Mouse (Mus musculus): ENCODE data around the gene Gtdc1. TPM values are rescaled to one million over a fixed set of nuclear protein-coding genes. Genes with fewer than 3 reads are reported as not detected.
"Not testable (repeated sequence)": the region's sequence is repeated elsewhere in the genome, so short reads cannot be mapped to it uniquely, and the experiment has no call there.

Gene Gtdc1
- polyA plus RNA-seq, 1 experiment from 2014 or later = 13.7 TPM

DNA sequence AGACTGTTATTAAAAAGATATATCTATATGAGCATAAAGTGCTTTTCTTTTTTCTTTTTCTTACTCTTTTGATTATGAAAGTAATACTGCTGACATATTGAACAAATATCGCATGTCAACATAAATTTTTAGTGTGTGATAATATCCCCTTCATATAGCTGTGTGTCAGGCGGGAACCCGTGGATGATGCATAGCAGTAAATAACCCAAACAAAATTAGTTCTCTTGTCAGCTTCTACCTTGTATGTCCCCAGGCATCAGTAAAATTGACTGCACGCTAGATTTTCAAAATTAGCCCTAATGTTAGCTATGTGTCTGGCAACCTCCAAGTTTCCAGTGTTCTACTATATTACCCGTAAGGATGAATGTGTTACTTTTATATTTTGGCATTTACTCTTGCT, 294.4 kb downstream of the Gtdc1 start:
- Histone ChIP-seq H3K9ac (replicated peaks) (no peak overlapping the region), H3K4me1 (peaks cover 15% of the 10 kb centered on the region; the same call in 1 of the 2 replicates), H3K4me3 (no peak overlapping the region), H3K4me2 (replicated peaks) (peak overlapping the region; percentile 23; the same call in 1 of the 2 replicates), H3K9me3 (no peaks in the 10 kb centered on the region), H3K27ac (replicated peaks) (no peak overlapping the region), H3K36me3 (no peaks in the 10 kb centered on the region), H3K27me3 (no peaks in the 10 kb centered on the region)
- 80% methylated on average over 5 of the region's 5 CpGs for WGBS
- ATAC-seq (ENCODE audit: low FRiP score, low read depth) = 0 out of 2 replicates have a peak, but pooled peaks have one; percentile 7

DNA sequence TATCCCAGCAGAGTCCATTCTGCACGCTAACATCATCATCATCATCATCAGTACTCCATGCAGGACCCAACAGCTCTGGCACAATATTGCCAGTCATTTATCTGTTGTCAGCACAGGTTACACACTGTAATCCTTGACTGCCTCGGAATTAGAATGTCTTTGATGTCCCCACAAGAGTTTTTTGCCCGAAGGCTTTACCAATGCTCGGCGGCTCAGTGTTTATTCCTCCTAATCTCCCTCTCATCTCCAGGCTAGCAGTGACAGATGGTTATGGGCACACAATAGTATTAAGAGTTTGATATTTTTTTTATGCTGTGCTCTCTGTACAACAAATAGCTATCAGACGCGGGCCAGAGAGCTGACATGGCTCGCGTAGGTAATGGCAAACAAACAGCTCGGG, 294.9 kb downstream of the Gtdc1 start:
- Histone ChIP-seq H3K4me3 (no peak overlapping the region), H3K9ac (replicated peaks) (no peak overlapping the region), H3K36me3 (no peaks in the 10 kb centered on the region), H3K27me3 (no peaks in the 10 kb centered on the region), H3K27ac (replicated peaks) (0 out of 2 replicates have a peak overlapping the region, but pooled peaks have one; percentile 30), H3K9me3 (no peaks in the 10 kb centered on the region), H3K4me2 (replicated peaks) (peak overlapping the region; percentile 23), H3K4me1 (peaks cover 15% of the 10 kb centered on the region; the same call in 1 of the 2 replicates)
- peak; percentile 83 for ATAC-seq (ENCODE audit: low FRiP score, low read depth)
- 25% methylated on average over 10 of the region's 10 CpGs for WGBS

DNA sequence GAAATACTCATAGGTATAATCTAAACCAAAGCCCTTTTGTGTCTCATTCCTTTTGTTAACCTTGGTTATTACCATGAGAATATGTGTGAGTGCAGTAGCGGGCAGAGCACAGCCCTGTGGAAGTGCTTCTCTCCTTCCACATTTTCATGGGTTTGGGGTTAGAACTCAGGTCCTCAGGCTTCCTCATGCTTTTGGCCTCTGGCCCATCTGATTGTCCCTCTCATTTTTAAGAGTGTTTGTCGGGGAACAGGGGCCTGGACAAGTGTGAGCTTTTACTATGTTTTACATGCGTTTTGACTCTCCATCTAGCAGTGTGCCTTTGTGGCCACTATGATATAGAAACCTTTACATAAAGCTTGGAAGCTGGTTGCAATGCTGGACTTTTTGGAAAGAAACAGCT, 296.4 kb downstream of the Gtdc1 start:
- 74% methylated on average over 3 of the region's 3 CpGs for WGBS
- ATAC-seq (ENCODE audit: low FRiP score, low read depth) = no peak

DNA sequence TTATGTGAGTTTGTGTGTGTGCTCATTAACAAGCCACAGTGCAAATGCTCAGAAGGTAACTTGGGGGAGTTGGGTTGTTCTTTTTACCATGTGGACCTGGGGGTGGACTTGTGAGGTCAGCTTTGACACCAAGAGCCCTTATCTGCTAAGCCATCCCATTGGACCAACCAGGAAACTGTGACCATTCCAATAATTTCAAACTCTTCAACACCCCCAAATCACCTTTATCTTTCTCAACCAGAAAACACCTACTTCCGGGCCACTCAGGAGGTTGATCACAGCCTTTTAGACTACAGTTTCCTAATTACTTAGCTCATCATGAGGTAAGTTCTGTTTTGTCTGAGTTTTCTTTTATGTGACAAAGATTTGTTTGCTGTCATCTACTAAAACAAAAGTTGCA, 298.7 kb downstream of the Gtdc1 start:
- Histone ChIP-seq H3K4me1 (peaks cover 20% of the 10 kb centered on the region), H3K4me3 (no peak overlapping the region), H3K36me3 (no peaks in the 10 kb centered on the region), H3K9me3 (no peaks in the 10 kb centered on the region), H3K9ac (replicated peaks) (no peak overlapping the region), H3K27ac (replicated peaks) (no peak overlapping the region), H3K4me2 (replicated peaks) (no peak overlapping the region), H3K27me3 (no peaks in the 10 kb centered on the region)
- no peak for ATAC-seq (ENCODE audit: low FRiP score, low read depth)
- 90% methylated on average over 1 of the region's 1 CpGs for WGBS

More for the DNA sequence above, 296.4 kb downstream of the Gtdc1 start:
- Histone ChIP-seq H3K4me3 (no peak overlapping the region), H3K4me2 (replicated peaks) (no peak overlapping the region), H3K4me1 (peaks cover 15% of the 10 kb centered on the region; the same call in 1 of the 2 replicates), H3K27ac (replicated peaks) (no peak overlapping the region), H3K9me3 (no peaks in the 10 kb centered on the region), H3K27me3 (no peaks in the 10 kb centered on the region), H3K36me3 (no peaks in the 10 kb centered on the region), H3K9ac (replicated peaks) (no peak overlapping the region)

DNA sequence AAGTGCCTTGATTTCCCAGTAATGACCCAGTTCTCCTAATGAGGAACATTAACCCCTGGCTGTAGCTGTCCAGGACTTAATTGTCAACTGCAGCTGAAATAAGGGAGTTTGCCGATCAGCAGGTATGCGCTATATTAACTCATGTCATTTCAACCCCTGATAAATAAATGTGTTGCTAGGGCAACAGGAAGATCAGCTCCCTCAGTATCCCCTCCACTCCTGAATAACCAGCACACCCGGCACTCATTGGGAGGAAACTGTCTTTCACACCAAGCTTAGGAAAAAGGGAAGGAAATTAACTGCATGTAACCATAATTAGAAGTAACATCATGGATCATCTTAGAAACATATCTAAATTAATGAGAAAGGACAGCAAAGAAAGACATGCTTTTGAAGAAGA, 302.3 kb downstream of the Gtdc1 start:
- Histone ChIP-seq H3K27me3 (no peaks in the 10 kb centered on the region), H3K4me1 (peaks cover 5% of the 10 kb centered on the region; the same call in 1 of the 2 replicates), H3K4me3 (no peak overlapping the region), H3K27ac (replicated peaks) (no peak overlapping the region), H3K9me3 (no peaks in the 10 kb centered on the region), H3K4me2 (replicated peaks) (no peak overlapping the region), H3K9ac (replicated peaks) (no peak overlapping the region), H3K36me3 (no peaks in the 10 kb centered on the region)
- no peak for ATAC-seq (ENCODE audit: low FRiP score, low read depth)
- 67% methylated on average over 3 of the region's 3 CpGs for WGBS

DNA sequence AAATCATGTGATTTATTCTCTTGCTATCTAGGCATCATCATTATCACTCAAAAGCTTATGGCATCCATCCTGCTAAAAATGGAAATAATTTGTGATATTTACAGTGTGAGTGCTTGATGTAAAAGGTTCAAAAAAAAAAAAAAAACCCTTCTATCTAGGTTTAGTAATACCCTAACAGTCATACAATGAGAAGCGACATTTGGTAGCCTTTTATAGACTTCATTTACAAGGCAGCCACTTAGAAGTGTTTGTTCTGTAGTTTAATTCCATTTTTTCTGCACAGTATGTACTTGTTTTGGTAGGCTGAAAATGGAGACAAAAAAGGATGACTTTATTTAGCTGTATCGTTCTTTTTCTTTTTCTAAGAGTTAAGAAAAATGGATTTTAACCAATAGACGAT, 305.0 kb downstream of the Gtdc1 start:
- no peak overlapping the region for H3K4me2 ChIP-seq (replicated peaks)
- no peak overlapping the region for H3K9ac ChIP-seq (replicated peaks)
- H3K4me1 ChIP-seq = peaks cover 5% of the 10 kb centered on the region; the same call in 1 of the 2 replicates
- H3K27me3 ChIP-seq = no peaks in the 10 kb centered on the region
- no peak overlapping the region for H3K4me3 ChIP-seq
- H3K27ac ChIP-seq (replicated peaks) = no peak overlapping the region
- 93% methylated on average over 3 of the region's 3 CpGs for WGBS
- H3K36me3 ChIP-seq = no peaks in the 10 kb centered on the region
- no peaks in the 10 kb centered on the region for H3K9me3 ChIP-seq
- no peak for ATAC-seq (ENCODE audit: low FRiP score, low read depth)

DNA sequence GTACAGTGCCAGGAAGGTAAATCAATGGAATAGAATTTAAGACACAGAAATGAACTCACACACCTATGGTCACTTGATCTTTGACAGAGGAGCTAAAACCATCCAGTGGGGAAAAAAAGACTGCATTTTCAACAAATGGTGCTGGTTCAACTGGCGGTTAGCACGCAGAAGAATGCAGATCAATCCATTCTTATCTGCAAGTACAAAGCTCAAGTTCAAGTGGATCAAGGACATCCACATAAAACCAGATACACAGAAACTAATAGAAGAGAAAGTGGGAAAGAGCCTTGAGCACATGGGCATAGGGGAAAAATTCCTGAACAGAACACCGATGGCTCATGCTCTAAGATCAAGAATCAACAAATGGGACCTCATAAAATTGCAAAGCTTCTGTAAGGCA, 327.8 kb downstream of the Gtdc1 start:
- H3K4me1 ChIP-seq = not testable (repeated sequence)
- WGBS = 97% methylated on average over 3 of the region's 3 CpGs

DNA sequence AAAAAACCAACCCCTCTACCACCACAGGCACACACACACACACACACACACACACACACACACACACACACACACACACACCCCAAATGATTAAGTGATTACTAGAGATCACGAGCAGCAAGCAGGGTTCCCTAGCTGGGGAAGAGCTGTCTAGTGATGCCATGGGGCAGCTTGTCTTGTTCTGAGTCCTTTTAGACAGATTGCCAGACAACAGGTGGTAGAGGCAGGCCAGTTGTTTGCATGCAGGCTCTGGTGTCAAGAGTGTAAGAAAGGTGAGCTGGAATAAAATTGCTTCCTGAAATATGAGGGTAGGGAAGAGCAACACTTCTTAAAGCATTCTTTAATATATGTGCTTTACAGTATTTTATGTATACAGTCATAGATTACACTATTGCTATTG, 333.2 kb downstream of the Gtdc1 start:
- Histone ChIP-seq H3K27me3 (no peaks in the 10 kb centered on the region), H3K9me3 (no peaks in the 10 kb centered on the region), H3K4me3 (no peak overlapping the region), H3K4me1 (no peaks in the 10 kb centered on the region), H3K36me3 (no peaks in the 10 kb centered on the region), H3K9ac (replicated peaks) (no peak overlapping the region), H3K27ac (replicated peaks) (no peak overlapping the region), H3K4me2 (replicated peaks) (no peak overlapping the region)
- ATAC-seq (ENCODE audit: low FRiP score, low read depth) = no peak
- WGBS = 56% methylated on average over 1 of the region's 1 CpGs

More for the DNA sequence above, 327.8 kb downstream of the Gtdc1 start:
- not testable (repeated sequence) for H3K36me3 ChIP-seq; H3K4me3 ChIP-seq; H3K9ac ChIP-seq (replicated peaks); H3K27me3 ChIP-seq; ATAC-seq (ENCODE audit: low FRiP score, low read depth); H3K27ac ChIP-seq (replicated peaks); H3K4me2 ChIP-seq (replicated peaks); H3K9me3 ChIP-seq

DNA sequence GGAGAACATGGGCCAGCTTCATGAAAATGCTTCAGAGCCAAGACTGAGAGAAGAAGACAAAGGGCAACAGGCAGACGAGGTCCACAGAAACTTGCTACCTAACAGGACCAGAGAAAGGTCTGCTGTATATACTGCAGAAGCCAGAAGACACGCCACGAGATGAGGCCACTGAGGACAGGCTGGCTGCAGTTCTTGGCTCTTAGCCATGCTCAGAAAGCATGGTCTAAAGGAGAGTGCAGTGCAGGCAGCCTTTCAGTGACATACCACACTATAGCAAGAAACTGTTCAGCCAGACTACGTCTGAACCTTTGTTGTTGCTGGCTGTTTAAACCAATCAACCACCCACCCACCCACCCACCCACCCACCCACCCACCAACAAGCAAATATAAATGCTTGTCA, 336.6 kb downstream of the Gtdc1 start:
- WGBS = 75% methylated on average over 4 of the region's 4 CpGs
- Histone ChIP-seq H3K36me3 (no peaks in the 10 kb centered on the region), H3K9ac (replicated peaks) (no peak overlapping the region), H3K4me2 (replicated peaks) (no peak overlapping the region), H3K4me3 (no peak overlapping the region), H3K27ac (replicated peaks) (no peak overlapping the region), H3K9me3 (no peaks in the 10 kb centered on the region), H3K4me1 (no peaks in the 10 kb centered on the region), H3K27me3 (no peaks in the 10 kb centered on the region)
- no peak for ATAC-seq (ENCODE audit: low FRiP score, low read depth)

DNA sequence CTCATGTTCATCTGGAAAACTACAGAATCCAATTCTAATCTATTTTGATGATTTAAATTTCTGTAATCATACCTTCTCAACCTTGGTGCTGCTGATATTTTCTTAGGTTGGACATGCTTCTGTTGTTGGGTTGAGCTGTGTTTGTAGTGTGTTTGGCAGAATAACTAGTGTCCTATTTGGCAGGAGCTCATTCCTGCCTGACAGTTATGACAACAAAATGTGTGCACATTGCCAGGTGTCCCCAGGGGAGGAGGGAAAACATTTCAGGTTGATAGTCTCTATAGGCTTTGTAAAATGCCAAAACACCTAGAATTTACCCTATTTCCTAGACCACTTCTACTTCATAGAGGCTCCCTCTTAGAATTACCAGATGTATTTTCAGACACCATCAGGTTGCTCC, 343.4 kb downstream of the Gtdc1 start:
- H3K27ac ChIP-seq (replicated peaks) = no peak overlapping the region

DNA sequence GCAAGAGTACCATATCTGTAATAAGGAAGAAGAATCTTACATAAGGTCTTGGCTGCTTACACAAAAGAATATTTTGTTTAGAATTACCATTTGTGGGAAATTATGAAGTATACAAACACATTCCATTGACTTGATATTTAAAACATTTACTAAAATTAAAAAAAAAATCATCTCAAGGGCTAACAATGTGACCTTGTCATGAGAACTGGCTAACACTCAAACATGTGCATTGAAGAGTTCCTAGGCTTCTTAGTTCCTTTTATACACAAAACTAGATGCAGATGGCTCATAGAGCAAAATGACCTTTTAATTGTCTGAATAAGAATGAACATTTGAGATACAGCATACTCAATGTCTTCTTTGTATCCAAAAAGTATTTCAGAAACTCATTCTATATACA, 344.0 kb downstream of the Gtdc1 start:
- no peak for ATAC-seq (ENCODE audit: low FRiP score, low read depth)
- H3K4me2 ChIP-seq (replicated peaks) = no peak overlapping the region
- no peaks in the 10 kb centered on the region for H3K4me1 ChIP-seq
- H3K4me3 ChIP-seq = no peak overlapping the region
- H3K27me3 ChIP-seq = no peaks in the 10 kb centered on the region
- no peak overlapping the region for H3K9ac ChIP-seq (replicated peaks)
- H3K9me3 ChIP-seq = 0 out of 2 replicates have a peak, but pooled peaks cover 4% of the 10 kb centered on the region
- no peaks in the 10 kb centered on the region for H3K36me3 ChIP-seq
- H3K27ac ChIP-seq (replicated peaks) = no peak overlapping the region

More for the DNA sequence above, 343.4 kb downstream of the Gtdc1 start:
- H3K27me3 ChIP-seq = no peaks in the 10 kb centered on the region
- H3K36me3 ChIP-seq = no peaks in the 10 kb centered on the region
- 0 out of 2 replicates have a peak, but pooled peaks cover 4% of the 10 kb centered on the region for H3K9me3 ChIP-seq
- ATAC-seq (ENCODE audit: low FRiP score, low read depth) = no peak
- H3K4me2 ChIP-seq (replicated peaks) = no peak overlapping the region
- H3K4me1 ChIP-seq = no peaks in the 10 kb centered on the region
- no peak overlapping the region for H3K9ac ChIP-seq (replicated peaks)
- H3K4me3 ChIP-seq = no peak overlapping the region

DNA sequence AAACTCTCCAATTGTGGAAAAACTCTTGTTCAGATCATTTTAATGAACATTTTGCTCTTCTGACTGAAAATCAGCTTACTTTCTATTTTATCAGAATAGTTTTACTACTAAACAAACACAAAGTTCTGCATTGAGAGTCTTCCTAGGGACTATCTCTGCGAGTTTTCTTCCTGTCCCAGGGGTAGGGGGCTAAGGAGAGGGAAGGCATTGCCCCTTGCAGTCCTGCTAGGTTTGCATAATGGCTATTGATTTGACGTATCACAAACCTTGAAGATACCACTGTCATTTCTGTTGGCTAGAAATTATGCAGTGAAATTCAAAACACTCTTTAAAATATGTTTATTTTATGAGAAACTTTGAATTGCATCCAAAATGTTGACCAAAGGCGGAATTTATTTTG, 355.6 kb downstream of the Gtdc1 start:
- Histone ChIP-seq H3K36me3 (no peaks in the 10 kb centered on the region), H3K4me1 (peaks cover 4% of the 10 kb centered on the region; the same call in 1 of the 2 replicates), H3K9ac (replicated peaks) (no peak overlapping the region), H3K9me3 (no peaks in the 10 kb centered on the region), H3K4me2 (replicated peaks) (no peak overlapping the region), H3K4me3 (no peak overlapping the region), H3K27ac (replicated peaks) (no peak overlapping the region), H3K27me3 (no peaks in the 10 kb centered on the region)
- 52% methylated on average over 3 of the region's 3 CpGs for WGBS
- no peak for ATAC-seq (ENCODE audit: low FRiP score, low read depth)

DNA sequence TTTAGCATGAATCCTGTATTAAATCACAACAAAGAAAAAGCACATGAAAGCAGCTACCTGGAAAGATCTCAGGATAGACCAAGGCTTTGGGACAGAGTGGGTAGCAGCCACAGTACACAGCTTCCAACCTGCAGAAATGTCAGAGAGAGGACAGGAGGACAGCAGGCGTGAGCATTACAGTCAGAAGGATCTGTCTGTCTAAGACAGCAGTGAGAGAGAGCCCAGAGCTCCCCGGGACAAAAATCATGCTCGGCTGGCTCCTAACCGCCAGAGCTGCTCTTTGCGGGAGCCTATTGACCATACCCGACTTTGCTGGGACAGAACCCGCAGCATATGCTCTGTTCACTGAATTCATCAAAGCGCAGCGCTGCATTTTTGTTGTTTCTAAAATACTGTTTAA, 356.3 kb downstream of the Gtdc1 start:
- peak overlapping the region; percentile 8; the same call in 1 of the 2 replicates for H3K4me2 ChIP-seq (replicated peaks)
- peaks cover 4% of the 10 kb centered on the region; the same call in 1 of the 2 replicates for H3K4me1 ChIP-seq
- no peaks in the 10 kb centered on the region for H3K9me3 ChIP-seq
- peak; percentile 51; the same call in 1 of the 2 replicates for ATAC-seq (ENCODE audit: low FRiP score, low read depth)
- H3K9ac ChIP-seq (replicated peaks) = no peak overlapping the region
- H3K36me3 ChIP-seq = no peaks in the 10 kb centered on the region
- H3K27ac ChIP-seq (replicated peaks) = no peak overlapping the region
- H3K4me3 ChIP-seq = no peak overlapping the region
- WGBS = 24% methylated on average over 9 of the region's 9 CpGs
- H3K27me3 ChIP-seq = no peaks in the 10 kb centered on the region
